Mouse (Mus musculus): ENCODE results near the gene Lmntd1. TPM values are rescaled to one million over a fixed set of nuclear protein-coding genes. Genes with fewer than 3 reads are reported as not detected.

The Lmntd1 gene
- polyA plus RNA-seq, 1 experiment from 2014 or later = not detected

DNA sequence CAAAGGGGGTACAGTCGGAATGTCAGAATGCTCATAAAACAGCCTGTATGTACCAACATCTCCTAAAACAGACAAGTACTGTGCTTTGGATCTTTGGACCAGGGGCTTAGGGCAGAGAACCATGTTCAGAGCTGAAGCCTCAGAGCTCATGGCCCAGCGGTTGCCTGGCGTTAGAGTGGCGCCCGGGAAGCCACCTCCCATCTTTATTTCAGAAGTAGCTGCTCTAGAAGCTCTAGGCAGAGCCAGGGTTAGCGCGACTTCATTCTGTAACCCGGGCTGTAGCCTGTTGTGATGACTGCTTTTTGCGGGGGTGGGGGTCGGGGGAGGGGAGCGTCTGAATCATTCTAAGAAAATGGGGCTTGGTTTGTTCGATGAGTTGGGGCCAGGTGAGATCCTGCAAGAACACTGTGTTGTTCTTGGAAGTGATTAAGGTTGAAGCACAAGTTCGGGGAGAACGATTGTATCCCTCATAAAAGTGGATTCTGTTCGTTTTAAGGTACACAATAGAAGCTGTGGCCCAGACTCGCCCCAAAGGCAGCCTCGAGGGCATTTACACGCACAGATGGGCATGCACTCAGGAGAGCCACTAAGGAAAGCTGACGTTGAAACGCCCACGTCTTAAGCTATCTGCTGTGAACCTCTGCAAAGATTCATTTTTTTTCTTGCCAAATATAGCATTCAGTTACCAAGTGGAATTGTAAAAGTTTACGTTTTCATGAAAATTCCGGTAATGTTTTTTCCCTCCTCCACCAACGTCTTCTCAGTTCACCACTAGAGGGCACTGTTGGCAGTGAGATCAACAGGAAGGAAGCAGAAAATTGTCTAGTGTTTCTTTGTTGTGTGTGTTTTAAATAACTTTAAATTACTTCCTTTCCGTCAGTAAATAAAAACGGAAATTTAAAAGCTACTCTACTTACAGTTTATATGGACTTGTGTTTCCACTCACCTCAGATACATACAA, 254.4 kb downstream of the Lmntd1 start:
- H3K4me1 ChIP-seq (ENCODE audit: control insufficient read depth, low read depth, low read length) = no peaks in the 10 kb centered on the region; the same call in 1 of the 2 replicates
- WGBS (ENCODE audit: insufficient replicate concordance) = 41% methylated on average over 26 of the region's 26 CpGs
- no peak for ATAC-seq (ENCODE audit: low read depth)
- H3K9ac ChIP-seq (ENCODE audit: low read depth, low read length) = no peak overlapping the region
- H3K27ac ChIP-seq (ENCODE audit: low read length) = no peak overlapping the region
- H3K36me3 ChIP-seq (ENCODE audit: control insufficient read depth, insufficient read depth) = no peaks in the 10 kb centered on the region
- H3K27me3 ChIP-seq (ENCODE audit: control insufficient read depth, insufficient read depth, low read depth, low read length) = no peaks in the 10 kb centered on the region
- no peak overlapping the region for H3K4me2 ChIP-seq (ENCODE audit: low read depth, low read length)
- peaks cover 2% of the 10 kb centered on the region; the same call in 1 of the 2 replicates for H3K9me3 ChIP-seq (replicated peaks; ENCODE audit: control insufficient read depth, low read length)
- H3K4me3 ChIP-seq (ENCODE audit: low read depth, low read length) = no peak overlapping the region

DNA sequence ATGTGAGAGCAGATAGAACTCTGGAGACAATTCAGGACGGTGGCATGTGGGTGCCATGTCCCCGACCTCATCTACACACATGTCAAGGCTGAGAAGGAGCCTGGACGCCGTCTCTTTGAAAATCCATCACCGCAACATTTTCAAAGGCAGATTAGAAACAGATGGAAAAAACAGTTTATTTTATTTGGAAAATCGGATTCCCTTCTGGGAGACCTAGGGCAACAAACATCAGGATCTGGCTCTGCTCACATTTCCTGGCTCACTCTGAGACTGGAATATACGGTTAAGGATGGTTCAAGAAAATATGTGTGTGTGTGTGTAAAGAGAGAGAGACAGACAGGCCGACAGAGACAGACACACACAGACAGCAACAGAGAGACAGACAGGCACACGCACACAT, 256.1 kb downstream of the Lmntd1 start:
- no peak for ATAC-seq (ENCODE audit: low read depth)
- Histone ChIP-seq H3K36me3 (ENCODE audit: control insufficient read depth, insufficient read depth) (no peaks in the 10 kb centered on the region), H3K4me2 (ENCODE audit: low read depth, low read length) (no peak overlapping the region), H3K4me1 (ENCODE audit: control insufficient read depth, low read depth, low read length) (no peaks in the 10 kb centered on the region; the same call in none of the 2 replicates), H3K9me3 (replicated peaks; ENCODE audit: control insufficient read depth, low read length) (peaks cover 2% of the 10 kb centered on the region; the same call in 1 of the 2 replicates), H3K9ac (ENCODE audit: low read depth, low read length) (no peak overlapping the region), H3K27ac (ENCODE audit: low read length) (no peak overlapping the region), H3K27me3 (ENCODE audit: control insufficient read depth, insufficient read depth, low read depth, low read length) (no peaks in the 10 kb centered on the region), H3K4me3 (ENCODE audit: low read depth, low read length) (no peak overlapping the region)
- 73% methylated on average over 9 of the region's 9 CpGs for WGBS (ENCODE audit: insufficient replicate concordance)

- no peak overlapping the region for H3K9ac ChIP-seq (ENCODE audit: low read depth, low read length)
- ATAC-seq (ENCODE audit: low read depth) = no peak
- H3K4me2 ChIP-seq (ENCODE audit: low read depth, low read length) = no peak overlapping the region
- no peaks in the 10 kb centered on the region for H3K27me3 ChIP-seq (ENCODE audit: control insufficient read depth, insufficient read depth, low read depth, low read length)
- H3K9me3 ChIP-seq (replicated peaks; ENCODE audit: control insufficient read depth, low read length) = peaks cover 2% of the 10 kb centered on the region; the same call in 1 of the 2 replicates
- WGBS (ENCODE audit: insufficient replicate concordance) = 75% methylated on average over 5 of the region's 5 CpGs
- H3K27ac ChIP-seq (ENCODE audit: low read length) = no peak overlapping the region
- H3K4me1 ChIP-seq (ENCODE audit: control insufficient read depth, low read depth, low read length) = peaks cover 6% of the 10 kb centered on the region
- H3K4me3 ChIP-seq (ENCODE audit: low read depth, low read length) = no peak overlapping the region
- no peaks in the 10 kb centered on the region for H3K36me3 ChIP-seq (ENCODE audit: control insufficient read depth, insufficient read depth)
Observed at GRCm38 (mm10) chr6:145353806-145354205, 260.3 kb downstream of the Lmntd1 start.

DNA sequence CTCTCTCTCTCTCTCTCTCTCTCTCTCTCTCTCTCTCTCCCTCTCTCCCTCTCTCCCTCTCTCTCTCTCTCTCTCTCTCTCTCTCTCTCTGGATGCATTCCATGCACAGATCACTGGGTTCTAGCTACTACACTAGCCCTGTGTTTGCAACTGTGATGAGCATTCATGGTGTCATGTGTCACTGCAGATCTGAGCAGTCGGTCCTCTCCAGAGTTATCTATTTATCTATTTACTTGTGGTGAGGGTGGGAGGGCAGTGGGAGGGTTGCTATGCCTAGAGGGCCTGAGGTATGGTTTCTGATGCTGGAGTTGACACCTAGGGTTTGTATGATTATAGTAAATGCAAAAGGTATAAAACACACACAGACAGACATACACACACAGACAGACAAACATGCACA, 261.4 kb downstream of the Lmntd1 start:
- 5% methylated on average over 1 of the region's 1 CpGs for whole genome bisulfite sequencing (ENCODE audit: insufficient replicate concordance)
- no peak overlapping the region; the same call in 1 of the 2 replicates for H3K27ac ChIP-seq (ENCODE audit: low read length)
- H3K4me1 ChIP-seq (ENCODE audit: control insufficient read depth, low read depth, low read length) = peaks cover 8% of the 10 kb centered on the region
- ATAC-seq (ENCODE audit: low read depth) = peak; percentile 52
- H3K4me3 ChIP-seq (ENCODE audit: low read depth, low read length) = no peak overlapping the region
- H3K9me3 ChIP-seq (replicated peaks; ENCODE audit: control insufficient read depth, low read length) = peaks cover 2% of the 10 kb centered on the region; the same call in 1 of the 2 replicates
- no peaks in the 10 kb centered on the region for H3K36me3 ChIP-seq (ENCODE audit: control insufficient read depth, insufficient read depth)
- H3K27me3 ChIP-seq (ENCODE audit: control insufficient read depth, insufficient read depth, low read depth, low read length) = no peaks in the 10 kb centered on the region
- no peak overlapping the region for H3K4me2 ChIP-seq (ENCODE audit: low read depth, low read length)
- no peak overlapping the region for H3K9ac ChIP-seq (ENCODE audit: low read depth, low read length)

DNA sequence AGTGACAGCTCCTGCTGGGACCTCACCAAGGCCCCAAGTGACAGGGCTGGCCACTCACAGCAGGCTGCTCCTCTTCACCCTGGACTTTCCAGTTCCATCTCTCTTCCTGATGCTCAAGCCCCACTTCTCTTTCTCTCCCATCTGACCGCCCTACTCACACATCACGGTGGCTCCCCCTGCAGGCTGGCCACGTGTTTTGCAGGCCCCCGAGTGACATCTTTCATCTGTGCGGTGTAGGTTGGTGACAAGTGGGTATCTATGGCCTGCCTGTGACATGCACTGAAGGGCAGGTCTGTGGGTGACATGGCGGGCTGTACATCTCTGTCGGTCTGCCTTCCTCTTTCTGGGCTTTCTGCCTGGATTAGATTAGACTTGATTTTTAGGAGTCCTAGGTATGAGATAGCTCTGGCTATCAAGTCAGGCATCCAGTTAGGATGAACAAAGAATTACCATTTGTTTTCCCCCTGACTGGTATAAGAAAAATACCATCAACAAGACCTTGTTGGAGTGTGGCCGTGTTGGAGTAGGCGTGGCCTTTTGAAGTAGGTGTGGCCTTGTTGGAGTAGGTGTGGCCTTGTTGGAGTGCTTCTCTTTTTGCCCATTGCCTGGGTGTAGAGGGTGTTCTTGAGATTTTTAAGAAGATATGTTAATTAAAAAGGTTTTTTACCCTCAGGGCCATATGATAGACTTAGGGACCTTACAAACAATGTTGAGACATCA, 265.8 kb downstream of the Lmntd1 start:
- Histone ChIP-seq H3K4me1 (ENCODE audit: control insufficient read depth, low read depth, low read length) (peaks cover 8% of the 10 kb centered on the region), H3K4me2 (ENCODE audit: low read depth, low read length) (no peak overlapping the region), H3K27ac (ENCODE audit: low read length) (no peak overlapping the region; the same call in 1 of the 2 replicates), H3K36me3 (ENCODE audit: control insufficient read depth, insufficient read depth) (no peaks in the 10 kb centered on the region), H3K9ac (ENCODE audit: low read depth, low read length) (no peak overlapping the region), H3K27me3 (ENCODE audit: control insufficient read depth, insufficient read depth, low read depth, low read length) (no peaks in the 10 kb centered on the region), H3K9me3 (replicated peaks; ENCODE audit: control insufficient read depth, low read length) (no peaks in the 10 kb centered on the region), H3K4me3 (ENCODE audit: low read depth, low read length) (no peak overlapping the region)
- no peak for ATAC-seq (ENCODE audit: low read depth)
- 34% methylated on average over 9 of the region's 9 CpGs for WGBS (ENCODE audit: insufficient replicate concordance)

DNA sequence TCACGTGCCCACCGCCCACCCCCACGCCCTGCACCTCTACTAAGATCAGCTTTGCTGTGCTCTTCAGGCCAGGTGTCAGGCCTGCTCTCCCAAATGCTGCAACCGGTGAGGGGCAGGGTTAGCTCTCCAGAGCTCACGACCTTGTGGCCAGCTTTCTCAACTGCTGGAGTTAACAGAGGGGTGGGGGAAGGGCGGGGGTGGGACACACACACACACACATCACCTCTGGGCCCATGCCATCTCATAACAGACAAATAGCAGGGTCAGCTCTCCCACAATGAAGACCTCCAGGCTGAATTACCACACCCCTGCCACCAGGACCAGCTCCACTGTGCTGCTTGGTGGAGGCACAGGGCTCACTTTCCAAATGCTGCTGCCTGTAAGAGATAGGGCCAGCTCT, 266.5 kb downstream of the Lmntd1 start:
- peak; percentile 46 for ATAC-seq (ENCODE audit: low read depth)
- Histone ChIP-seq H3K4me2 (ENCODE audit: low read depth, low read length) (no peak overlapping the region), H3K9me3 (replicated peaks; ENCODE audit: control insufficient read depth, low read length) (no peaks in the 10 kb centered on the region), H3K9ac (ENCODE audit: low read depth, low read length) (peak overlapping the region; percentile 7; the same call in 1 of the 2 replicates), H3K27ac (ENCODE audit: low read length) (peak overlapping the region; percentile 80), H3K4me3 (ENCODE audit: low read depth, low read length) (no peak overlapping the region), H3K4me1 (ENCODE audit: control insufficient read depth, low read depth, low read length) (peaks cover 8% of the 10 kb centered on the region), H3K36me3 (ENCODE audit: control insufficient read depth, insufficient read depth) (no peaks in the 10 kb centered on the region), H3K27me3 (ENCODE audit: control insufficient read depth, insufficient read depth, low read depth, low read length) (no peaks in the 10 kb centered on the region)
- 48% methylated on average over 6 of the region's 6 CpGs for WGBS (ENCODE audit: insufficient replicate concordance)

DNA sequence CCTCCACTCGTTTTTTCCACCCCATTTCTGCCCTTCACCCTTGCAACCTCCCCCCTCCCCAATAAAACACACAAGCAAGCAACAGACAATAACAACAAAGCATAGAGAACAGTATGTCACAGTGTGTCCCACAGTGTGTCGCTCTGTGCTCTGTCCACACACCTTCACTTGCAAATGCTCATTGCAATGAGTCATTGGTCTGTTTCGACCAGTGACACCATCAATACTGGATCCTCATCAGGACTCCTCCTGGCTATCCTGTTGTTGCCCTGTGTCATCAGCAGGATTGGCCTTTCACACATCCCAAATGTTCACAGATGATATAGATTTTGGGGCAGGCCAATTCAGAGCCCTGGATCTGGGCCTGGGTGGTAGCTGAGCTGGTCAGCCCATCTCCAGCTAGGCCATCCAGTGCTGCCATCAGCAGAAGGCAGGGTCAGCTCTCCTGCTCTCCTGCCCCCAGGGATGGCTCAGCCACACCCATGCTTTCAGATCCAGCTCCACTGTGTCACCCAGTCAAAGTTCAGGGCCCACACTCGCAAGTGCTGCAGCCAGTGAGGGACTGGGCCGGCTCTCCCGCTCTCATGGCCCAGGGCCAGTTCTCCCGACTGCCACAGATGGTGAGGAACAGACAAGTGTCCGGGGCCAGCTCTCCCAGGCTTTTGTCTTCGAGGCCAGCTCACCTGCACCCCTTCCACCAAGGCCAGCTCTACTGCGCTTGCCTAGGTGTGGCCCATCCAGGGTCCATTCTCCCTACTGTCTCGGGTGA, 267.1 kb downstream of the Lmntd1 start:
- H3K27ac ChIP-seq (ENCODE audit: low read length) = peak overlapping the region; percentile 80
- peak overlapping the region; percentile 7; the same call in 1 of the 2 replicates for H3K9ac ChIP-seq (ENCODE audit: low read depth, low read length)
- no peak overlapping the region for H3K4me2 ChIP-seq (ENCODE audit: low read depth, low read length)
- H3K4me1 ChIP-seq (ENCODE audit: control insufficient read depth, low read depth, low read length) = peaks cover 8% of the 10 kb centered on the region
- no peak overlapping the region for H3K4me3 ChIP-seq (ENCODE audit: low read depth, low read length)
- no peaks in the 10 kb centered on the region for H3K36me3 ChIP-seq (ENCODE audit: control insufficient read depth, insufficient read depth)
- WGBS (ENCODE audit: insufficient replicate concordance) = 56% methylated on average over 11 of the region's 11 CpGs
- H3K27me3 ChIP-seq (ENCODE audit: control insufficient read depth, insufficient read depth, low read depth, low read length) = no peaks in the 10 kb centered on the region
- no peaks in the 10 kb centered on the region for H3K9me3 ChIP-seq (replicated peaks; ENCODE audit: control insufficient read depth, low read length)
- ATAC-seq (ENCODE audit: low read depth) = peak; percentile 75

DNA sequence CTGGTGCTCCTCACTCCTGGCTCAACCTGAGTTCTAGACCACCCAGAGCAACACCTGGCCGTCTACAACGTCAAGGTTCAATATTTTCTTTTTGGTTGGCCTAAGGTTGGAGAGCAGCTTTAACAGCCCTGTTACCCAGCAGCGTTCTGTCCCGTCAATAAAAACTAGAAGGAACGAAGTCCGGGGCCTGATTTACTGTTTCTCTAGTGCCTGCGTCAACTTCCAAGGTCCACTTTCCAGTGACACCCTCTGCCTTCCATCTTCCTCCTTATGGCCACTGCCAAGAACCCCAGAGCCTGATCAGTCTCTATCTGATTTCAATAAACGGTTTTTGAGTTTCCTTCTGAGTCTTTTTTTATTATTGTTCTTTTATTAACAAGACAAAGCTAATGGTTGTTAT, 267.8 kb downstream of the Lmntd1 start:
- no peak overlapping the region for H3K4me2 ChIP-seq (ENCODE audit: low read depth, low read length)
- WGBS (ENCODE audit: insufficient replicate concordance) = 58% methylated on average over 8 of the region's 8 CpGs
- no peak overlapping the region for H3K9ac ChIP-seq (ENCODE audit: low read depth, low read length)
- no peaks in the 10 kb centered on the region for H3K27me3 ChIP-seq (ENCODE audit: control insufficient read depth, insufficient read depth, low read depth, low read length)
- no peaks in the 10 kb centered on the region for H3K9me3 ChIP-seq (replicated peaks; ENCODE audit: control insufficient read depth, low read length)
- H3K27ac ChIP-seq (ENCODE audit: low read length) = peak overlapping the region; percentile 54; the same call in 1 of the 2 replicates
- H3K4me1 ChIP-seq (ENCODE audit: control insufficient read depth, low read depth, low read length) = peaks cover 9% of the 10 kb centered on the region
- H3K36me3 ChIP-seq (ENCODE audit: control insufficient read depth, insufficient read depth) = no peaks in the 10 kb centered on the region
- H3K4me3 ChIP-seq (ENCODE audit: low read depth, low read length) = no peak overlapping the region
- ATAC-seq (ENCODE audit: low read depth) = no peak

Data from liver, embryonic 16.5 days (tissue).